Mouse (Mus musculus) B cell, adult 2 months (primary cell): Measurements from ENCODE around the gene Vmn1r35.
"Not testable (repeated sequence)": the region's sequence is repeated elsewhere in the genome, so short reads cannot be mapped to it uniquely, and the experiment has no call there.

ENCODE experiments used
- DNase-seq, 2 experiments: peaks; one replicate each; pipeline ENCODE4 v3.0.0; 2022

Gene Vmn1r35

GRCm38 (mm10) chr6:66685806-66686205 lies at the start of gene Vmn1r35:
Vmn1r35 (minus strand) TSS chr6:66685906.
- DNase-seq: no peak

GRCm38 (mm10) chr6:66729082-66729481 lies 43.4 kb upstream of the Vmn1r35 start, which contains the start of gene Vmn1r37:
Vmn1r37 (plus strand) TSS chr6:66729382.
- DNase-seq: not testable (repeated sequence)

- DNase-seq: not testable (repeated sequence)
Measured at GRCm38 (mm10) chr6:66719068-66719467, 33.4 kb upstream of the Vmn1r35 start, which contains the start of gene Vmn1r36. Vmn1r36 (minus strand) TSS chr6:66719168.

GRCm38 (mm10) chr6:66713854-66714253 lies 28.1 kb upstream of the Vmn1r35 start:
- no peak for DNase-seq

GRCm38 (mm10) chr6:66708901-66709300 lies 23.2 kb upstream of the Vmn1r35 start:
- DNase-seq: no peak

- DNase-seq: no peak
Measured at GRCm38 (mm10) chr6:66643779-66644178, 41.9 kb downstream of the Vmn1r35 start, which contains the start of gene Vmn1r34. Vmn1r34 (minus strand) TSS chr6:66643879.
